Mouse (Mus musculus) brain, embryonic 18.5 days (tissue): ENCODE measurements around the gene Baz2b.

Experiments
- DNase-seq: peaks from one replicate; pipeline ENCODE4 v3.0.0-alpha.2; 2012; ENCODE audit warnings: low read depth, low spot score

Gene Baz2b

DNA sequence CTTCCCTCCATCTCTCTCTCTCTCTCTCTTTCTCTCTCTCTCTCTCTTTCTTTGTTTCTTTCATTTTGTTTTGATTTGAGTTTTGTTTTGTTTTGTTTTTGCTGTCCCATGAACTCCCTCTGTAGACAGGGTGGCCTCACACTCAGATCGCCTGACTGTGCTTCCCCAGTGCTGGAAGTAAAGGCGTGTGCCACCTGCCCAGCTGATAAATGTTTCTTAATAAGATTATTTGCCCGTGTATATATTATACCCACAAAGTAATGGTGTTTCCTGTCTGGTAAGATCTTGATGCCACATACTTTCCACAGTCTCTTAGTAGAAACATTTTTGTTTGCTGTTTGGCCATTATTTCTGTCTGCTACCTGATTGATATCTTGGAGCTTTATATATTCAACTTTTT lies 198.1 kb downstream of the Baz2b start:
- DNase-seq = no peak

- DNase-seq = no peak
Measured at GRCm38 (mm10) chr2:60003665-60004045, 206.0 kb downstream of the Baz2b start.

DNA sequence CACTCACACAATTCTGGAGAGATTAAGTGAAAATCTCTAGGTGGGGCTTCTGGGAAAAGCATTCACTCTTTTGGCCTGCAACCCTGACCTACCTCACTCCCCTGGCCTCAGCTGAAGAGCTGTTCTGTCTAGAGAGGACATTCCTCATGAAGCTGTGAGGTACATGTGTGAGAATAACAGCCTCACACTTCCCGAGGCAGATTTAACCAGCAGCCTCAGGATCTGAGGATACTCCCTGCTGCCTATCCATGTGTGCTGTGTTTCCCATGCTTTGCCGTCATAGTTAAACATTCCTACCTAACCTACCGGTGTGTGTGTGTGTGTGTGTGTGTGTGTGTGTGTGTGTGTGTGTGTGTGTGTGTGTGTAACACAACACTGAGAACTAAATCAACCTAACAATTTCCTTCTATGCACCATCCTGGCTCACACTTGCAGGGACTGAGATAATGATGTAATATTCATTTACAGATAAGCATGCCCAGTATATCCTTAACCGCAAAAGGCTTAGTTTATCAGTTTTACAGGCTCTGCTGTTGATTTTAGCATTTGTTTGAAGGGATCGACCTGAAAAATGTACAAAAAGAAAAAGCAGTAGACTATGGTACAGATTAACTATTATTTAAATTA lies 206.5 kb downstream of the Baz2b start:
- DNase-seq = no peak

DNA sequence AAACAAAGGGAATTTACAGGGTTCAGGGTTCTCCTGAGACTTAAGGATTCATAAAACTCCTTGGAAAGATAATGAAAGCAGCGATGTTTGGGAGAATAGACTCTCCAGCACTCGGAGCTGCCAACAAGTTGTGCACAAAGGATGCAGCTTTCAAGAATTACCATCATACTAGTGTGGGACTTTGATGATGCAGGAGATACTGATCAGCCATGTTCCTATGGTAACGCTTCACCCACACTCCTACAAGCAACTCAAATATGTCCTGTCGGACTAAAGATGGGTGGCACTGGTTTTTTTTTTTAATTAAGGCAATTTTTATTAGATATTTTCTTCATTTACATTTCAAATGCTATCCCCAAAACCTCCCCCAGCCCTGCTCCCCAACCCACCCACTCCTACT lies 209.4 kb downstream of the Baz2b start:
- DNase-seq = no peak

DNA sequence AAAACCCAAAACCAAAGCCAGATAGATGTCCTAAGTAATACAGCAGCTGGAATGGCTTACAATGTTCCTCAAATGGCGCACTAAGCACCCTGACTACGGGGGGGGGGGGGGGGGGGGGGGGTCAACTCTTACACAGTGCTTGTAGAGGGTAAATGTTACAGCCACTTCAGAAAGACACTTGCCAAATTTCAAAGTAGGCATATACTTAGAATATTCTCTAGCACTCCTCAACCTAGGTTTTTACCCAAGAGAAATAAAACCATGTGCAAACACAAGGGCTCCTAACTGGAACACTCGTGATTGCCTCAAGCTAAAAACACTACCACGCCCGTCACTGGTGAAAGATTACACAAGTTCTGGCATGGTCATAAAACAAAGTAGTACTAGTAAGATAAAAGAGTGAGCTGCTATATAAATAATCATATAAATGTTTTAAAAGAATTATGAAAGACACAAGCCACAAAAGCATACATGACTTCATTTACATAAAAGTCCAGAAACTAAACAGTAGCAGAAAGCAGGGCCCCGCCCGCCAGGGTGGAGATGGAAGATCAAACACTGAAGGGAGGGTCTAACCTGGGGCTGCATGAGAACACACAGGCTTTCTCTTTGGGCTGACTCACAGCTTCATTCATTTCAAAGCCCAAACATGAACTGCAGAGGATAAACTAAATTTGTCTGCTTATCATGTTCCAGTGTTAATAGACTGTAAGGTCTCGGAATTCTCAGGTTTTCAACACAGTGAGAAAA lies 212.0 kb downstream of the Baz2b start:
- DNase-seq = no peak

DNA sequence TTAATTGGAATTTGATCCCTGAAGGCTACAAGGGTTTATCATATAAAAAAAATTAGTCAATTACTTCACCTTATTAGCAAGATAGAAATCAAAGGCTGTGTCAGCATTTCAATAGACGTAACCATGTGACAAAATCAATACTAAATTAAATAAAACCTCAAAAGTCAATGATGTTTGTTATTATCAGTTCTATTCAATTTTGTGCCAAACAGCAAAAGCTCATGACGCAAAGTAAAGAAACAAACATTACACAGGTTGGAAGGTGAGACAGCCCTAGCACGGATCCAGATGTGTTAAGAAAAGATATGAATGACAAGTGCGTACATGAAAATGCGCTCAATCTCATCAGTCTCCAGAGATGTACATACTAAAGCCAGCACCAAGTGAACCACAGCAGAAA lies 212.7 kb downstream of the Baz2b start:
- no peak for DNase-seq

- no peak for DNase-seq
Measured at GRCm38 (mm10) chr2:59993190-59993535, 216.5 kb downstream of the Baz2b start.

- no peak for DNase-seq
Measured at GRCm38 (mm10) chr2:59992488-59993189, 217.0 kb downstream of the Baz2b start.

DNA sequence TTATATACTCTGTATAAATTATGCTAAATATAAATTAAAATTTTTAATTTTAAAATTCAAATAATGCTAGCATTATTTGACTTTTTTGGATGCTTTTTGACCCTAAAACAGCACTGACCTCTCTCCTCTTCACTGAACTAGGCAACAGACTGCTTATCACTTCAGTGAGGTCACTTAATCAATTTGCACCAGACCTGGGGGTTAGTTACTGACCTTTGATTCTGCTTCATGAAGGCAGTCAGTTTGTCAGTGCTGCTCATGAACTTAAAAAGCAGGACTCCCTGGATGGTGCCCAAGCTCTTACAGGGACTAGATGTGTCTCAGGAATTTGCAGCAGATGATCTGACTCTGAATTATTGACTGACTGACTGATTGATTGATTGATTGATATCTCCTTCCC lies 217.9 kb downstream of the Baz2b start:
- no peak for DNase-seq

DNA sequence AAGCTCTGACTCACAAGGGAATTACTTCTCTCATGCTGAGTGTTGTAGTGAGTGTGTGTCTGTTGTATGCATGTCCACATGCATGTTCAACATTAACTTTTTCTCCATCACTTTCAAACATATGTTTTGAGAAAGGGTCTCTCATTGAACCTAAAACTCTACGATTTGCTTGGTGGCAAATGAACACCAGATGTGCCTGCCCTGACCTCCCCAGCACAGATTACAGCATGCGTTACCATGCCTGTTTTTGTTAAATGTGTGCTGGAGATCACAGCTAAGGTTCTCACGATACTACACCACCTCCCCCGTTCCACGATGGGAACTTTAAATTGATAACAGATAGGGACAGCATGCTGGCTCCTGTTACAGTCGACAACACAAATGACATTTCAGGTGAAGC lies 222.1 kb downstream of the Baz2b start:
- no peak for DNase-seq

DNA sequence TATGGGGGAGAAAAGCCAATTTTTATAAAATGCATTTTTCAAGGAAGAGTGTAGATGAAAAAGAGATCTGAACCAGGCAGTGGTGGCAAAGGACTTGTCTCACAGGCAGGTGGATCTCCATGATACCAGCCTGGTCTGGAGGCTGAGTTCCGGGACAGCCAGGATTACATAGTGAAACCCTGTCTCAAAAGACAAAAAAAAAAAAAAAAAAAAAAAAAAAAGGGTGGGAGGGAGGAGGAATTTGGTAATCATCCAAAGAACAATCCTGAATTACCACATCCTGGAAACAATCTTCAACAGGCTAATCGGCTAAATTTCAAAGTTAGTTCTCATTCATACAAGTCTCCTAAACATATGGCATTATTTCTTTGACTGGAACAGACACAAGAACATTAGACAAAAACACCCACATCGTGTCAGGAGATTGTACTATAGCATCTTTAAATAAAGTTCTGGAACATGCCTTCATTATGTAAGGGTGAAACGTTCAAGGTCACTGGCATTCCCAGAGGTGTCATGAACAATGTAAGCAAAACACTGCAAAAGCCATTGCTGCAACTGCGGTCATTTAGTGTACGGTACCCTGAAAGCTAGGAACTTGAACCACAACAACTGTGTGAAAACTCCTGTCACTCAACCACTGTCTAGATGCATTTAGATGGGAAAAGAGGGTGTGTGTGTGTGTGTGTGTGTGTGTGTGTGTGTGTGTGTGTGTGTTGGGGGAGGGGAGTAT lies 230.0 kb downstream of the Baz2b start:
- DNase-seq = no peak

- no peak for DNase-seq
Measured at GRCm38 (mm10) chr2:59976680-59977079, 233.0 kb downstream of the Baz2b start.

DNA sequence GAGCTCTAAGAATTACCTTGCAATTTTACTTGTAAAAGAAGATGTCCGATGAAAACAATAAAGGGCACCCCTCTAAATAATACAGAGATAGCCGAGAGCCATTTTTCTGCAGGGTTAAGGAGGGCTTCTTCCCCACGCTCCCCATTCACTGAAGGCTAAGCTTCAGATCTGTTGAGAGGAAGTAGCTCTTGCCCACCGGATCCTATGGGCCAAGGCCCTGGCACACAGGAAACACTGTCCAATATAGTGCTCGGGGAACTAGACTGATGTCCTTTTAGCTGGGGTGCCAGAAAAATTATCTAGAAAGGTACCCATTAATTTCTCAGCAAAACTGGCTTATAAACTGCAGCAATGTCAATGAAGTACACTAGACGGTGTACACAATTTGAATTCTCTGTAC lies 233.9 kb downstream of the Baz2b start:
- DNase-seq = no peak

- DNase-seq = no peak
Measured at GRCm38 (mm10) chr2:59973962-59974361, 235.7 kb downstream of the Baz2b start.

GRCm38 (mm10) chr2:59973104-59973641 lies 236.5 kb downstream of the Baz2b start:
- DNase-seq = no peak

DNA sequence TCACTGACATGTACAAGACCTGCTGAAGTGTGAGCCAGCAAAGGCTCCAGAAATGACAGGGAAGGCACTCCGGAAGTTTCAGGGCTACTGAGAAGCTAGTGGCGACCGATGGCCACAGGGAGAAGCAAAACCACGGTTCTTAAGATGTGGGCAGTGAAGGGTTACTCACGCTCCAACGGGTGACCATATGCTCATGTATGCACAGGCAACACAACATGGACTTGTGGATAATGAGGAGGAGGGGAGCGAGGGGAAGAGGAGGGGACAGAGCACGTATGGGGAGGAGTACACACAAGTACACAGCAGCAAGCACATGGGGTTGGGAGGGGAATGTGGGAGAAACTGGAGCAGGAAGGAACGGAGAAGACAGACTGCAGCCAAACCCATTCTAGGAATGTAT lies 239.1 kb downstream of the Baz2b start:
- DNase-seq = no peak

GRCm38 (mm10) chr2:59969099-59969498 lies 240.5 kb downstream of the Baz2b start:
- no peak for DNase-seq

DNA sequence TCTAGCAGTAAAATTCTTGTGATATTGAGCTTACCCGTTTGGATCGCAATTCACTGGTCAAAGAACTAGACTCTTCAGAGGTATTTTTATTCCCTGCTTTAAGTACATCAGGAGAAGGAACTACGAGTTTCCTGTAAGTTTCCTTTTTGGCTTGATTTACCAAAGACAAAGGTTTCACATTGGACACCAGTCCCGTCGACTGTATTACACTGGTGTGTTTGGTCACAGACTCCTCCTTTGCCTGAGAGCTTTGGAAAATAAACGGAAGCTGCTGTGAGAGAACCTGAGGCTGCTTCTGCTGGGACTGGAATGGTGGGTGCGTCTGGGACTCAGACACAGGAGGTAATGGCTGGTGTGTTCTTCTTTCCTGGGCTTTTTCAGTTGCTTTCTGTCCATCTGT lies 241.0 kb downstream of the Baz2b start:
- no peak for DNase-seq

DNA sequence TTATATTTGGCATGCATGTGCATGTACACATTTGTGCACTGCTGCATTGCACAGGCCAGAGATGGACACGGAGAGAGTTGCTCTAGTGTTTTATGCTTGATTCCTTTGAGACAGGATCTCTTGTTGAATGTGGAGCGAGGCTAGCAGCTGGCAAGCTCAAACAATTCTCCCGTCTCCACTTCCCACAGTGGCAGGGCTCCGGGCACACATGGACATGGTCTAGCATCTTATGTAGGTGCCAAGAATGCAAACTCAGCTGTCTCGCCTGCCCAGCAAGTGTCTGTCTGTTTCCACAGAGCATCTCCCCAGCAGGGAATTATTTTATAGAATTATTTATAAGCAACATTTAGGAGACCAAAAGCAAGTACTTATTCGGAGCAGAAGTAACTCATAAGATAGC lies 243.2 kb downstream of the Baz2b start:
- no peak for DNase-seq

DNA sequence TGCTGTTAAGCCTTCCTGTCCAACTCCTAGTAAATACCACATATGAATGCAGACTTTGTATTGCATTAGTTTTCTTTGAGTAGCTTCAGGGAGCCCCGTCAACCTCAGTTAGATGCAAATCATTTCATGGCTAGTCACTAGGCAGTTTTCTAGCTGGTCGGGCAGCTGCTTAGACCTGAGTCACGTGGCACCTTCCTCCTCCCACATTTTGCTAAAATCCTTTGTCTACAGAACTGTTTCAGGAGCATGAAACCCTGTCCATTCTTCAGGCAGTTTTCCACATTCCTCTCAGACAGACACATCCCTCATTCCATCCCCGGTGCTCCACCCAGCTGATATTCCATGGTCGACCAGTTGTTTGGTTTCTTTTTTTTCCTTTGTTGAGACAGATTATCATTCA lies 246.6 kb downstream of the Baz2b start:
- no peak for DNase-seq

- DNase-seq = no peak
Measured at GRCm38 (mm10) chr2:59962579-59962978, 247.1 kb downstream of the Baz2b start.

DNA sequence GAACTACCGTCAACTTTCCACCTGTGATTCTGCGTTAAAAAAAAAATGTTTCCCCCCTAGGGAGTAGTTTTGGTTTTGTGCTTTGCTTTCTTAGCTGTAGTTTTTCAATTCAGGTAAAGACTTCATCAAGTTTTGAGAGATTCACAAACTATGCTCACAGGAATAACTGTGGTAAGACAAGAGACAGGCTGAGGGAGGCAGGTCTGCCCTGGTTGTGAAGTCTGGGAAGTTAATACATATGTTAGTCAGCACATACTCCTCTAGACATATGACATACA lies 249.2 kb downstream of the Baz2b start:
- no peak for DNase-seq
